Mouse (Mus musculus): ENCODE results near the gene Fmod. TPM values are rescaled to one million over a fixed set of nuclear protein-coding genes. Genes with fewer than 3 reads are reported as not detected.

Fmod gene
- polyA plus RNA-seq, 1 experiment from 2014 or later: 0.23 TPM

DNA sequence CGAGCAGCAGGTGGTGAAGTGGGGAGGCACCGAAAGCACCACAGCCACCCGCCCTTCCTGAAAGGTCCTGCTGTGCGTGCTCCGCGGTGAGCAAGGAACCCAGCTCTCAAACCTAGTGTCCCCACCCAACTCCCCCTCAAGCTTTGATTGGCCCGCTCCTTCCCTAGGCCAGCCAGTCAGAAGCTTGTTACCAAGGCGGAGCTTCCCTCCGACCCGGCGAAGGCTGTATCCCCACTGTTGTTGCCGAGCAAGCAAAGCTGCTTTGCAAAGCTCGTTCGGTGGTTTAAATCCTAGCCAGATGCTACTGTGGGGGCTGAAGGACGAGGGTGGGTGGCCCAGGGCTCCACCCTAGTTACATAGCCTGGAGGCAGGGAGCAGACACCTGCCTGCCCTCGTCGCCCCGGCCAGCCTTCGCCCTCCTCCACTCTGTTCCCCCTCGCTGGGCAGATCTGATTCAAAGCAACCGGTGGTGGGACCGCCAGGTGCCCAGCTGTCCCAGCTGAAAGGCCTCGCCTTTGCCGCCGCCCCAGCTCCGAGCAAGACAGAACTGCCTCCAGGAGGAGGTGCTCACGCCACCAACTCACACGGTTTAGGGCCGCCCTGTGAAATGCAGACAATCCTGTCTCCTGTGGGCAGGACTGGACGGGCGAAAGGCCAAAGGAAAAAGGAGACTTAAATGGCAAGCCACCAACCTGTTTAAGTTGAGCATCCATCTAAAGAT is 24.0 kb downstream of the Fmod start:
- H3K36me3 ChIP-seq (ENCODE audit: control insufficient read depth, insufficient read depth, low read length): no peaks in the 10 kb centered on the region
- peaks cover 42% of the 10 kb centered on the region for H3K4me1 ChIP-seq (ENCODE audit: control insufficient read depth, insufficient read depth, low read length)
- H3K27ac ChIP-seq (ENCODE audit: low read depth, low read length): peak overlapping the region; percentile 97
- H3K27me3 ChIP-seq (ENCODE audit: control insufficient read depth, insufficient read depth, low read length): no peaks in the 10 kb centered on the region
- under 1% methylated on average over 31 of the region's 31 CpGs for WGBS
- peak overlapping the region; percentile 59 for H3K9ac ChIP-seq (replicated peaks; ENCODE audit: low read depth, low read length)
- H3K4me3 ChIP-seq (ENCODE audit: low read depth, low read length): peak overlapping the region; percentile 29
- H3K4me2 ChIP-seq (ENCODE audit: low read depth, low read length): peak overlapping the region; percentile 74
- no peaks in the 10 kb centered on the region for H3K9me3 ChIP-seq (ENCODE audit: control insufficient read depth, low read length)
- ATAC-seq (ENCODE audit: low read depth): peak; percentile 91

DNA sequence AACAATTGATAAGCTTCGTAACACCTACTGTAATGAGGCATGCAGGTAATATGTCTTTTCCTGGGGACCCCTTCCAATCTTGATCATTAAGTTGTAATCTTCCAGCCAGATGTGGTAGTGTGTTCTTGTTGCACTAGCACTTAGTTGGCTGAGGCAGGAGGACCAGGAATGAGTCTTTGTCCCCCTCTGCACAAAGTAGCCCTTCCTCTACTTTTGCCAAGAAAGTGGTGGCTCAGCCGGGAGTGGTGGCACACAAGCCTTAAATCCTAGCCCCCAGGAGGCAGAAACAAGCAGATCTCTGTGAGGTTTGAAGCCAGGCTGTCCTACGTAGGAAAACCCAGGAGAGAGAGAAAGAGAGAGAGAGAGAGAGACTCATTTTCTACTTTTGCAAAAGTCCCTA is 24.9 kb downstream of the Fmod start:
- H3K4me2 ChIP-seq (ENCODE audit: low read depth, low read length): peak overlapping the region; percentile 74; the same call in 1 of the 2 replicates
- no peaks in the 10 kb centered on the region for H3K9me3 ChIP-seq (ENCODE audit: control insufficient read depth, low read length)
- H3K36me3 ChIP-seq (ENCODE audit: control insufficient read depth, insufficient read depth, low read length): no peaks in the 10 kb centered on the region
- no peak overlapping the region for H3K9ac ChIP-seq (replicated peaks; ENCODE audit: low read depth, low read length)
- H3K27ac ChIP-seq (ENCODE audit: low read depth, low read length): peak overlapping the region; percentile 97
- no peak for ATAC-seq (ENCODE audit: low read depth)
- 35% methylated on average over 3 of the region's 3 CpGs for WGBS
- no peaks in the 10 kb centered on the region for H3K27me3 ChIP-seq (ENCODE audit: control insufficient read depth, insufficient read depth, low read length)
- peaks cover 45% of the 10 kb centered on the region for H3K4me1 ChIP-seq (ENCODE audit: control insufficient read depth, insufficient read depth, low read length)
- no peak overlapping the region for H3K4me3 ChIP-seq (ENCODE audit: low read depth, low read length)

- H3K4me1 ChIP-seq (ENCODE audit: control insufficient read depth, insufficient read depth, low read length): peaks cover 47% of the 10 kb centered on the region
- no peak overlapping the region for H3K9ac ChIP-seq (replicated peaks; ENCODE audit: low read depth, low read length)
- H3K27me3 ChIP-seq (ENCODE audit: control insufficient read depth, insufficient read depth, low read length): no peaks in the 10 kb centered on the region
- H3K9me3 ChIP-seq (ENCODE audit: control insufficient read depth, low read length): no peaks in the 10 kb centered on the region
- no peaks in the 10 kb centered on the region for H3K36me3 ChIP-seq (ENCODE audit: control insufficient read depth, insufficient read depth, low read length)
- peak overlapping the region; percentile 33 for H3K4me2 ChIP-seq (ENCODE audit: low read depth, low read length)
- 6% methylated on average over 11 of the region's 11 CpGs for WGBS
- H3K27ac ChIP-seq (ENCODE audit: low read depth, low read length): peak overlapping the region; percentile 97
- peak; percentile 52 for ATAC-seq (ENCODE audit: low read depth)
- H3K4me3 ChIP-seq (ENCODE audit: low read depth, low read length): no peak overlapping the region
Measured at GRCm38 (mm10) chr1:134062411-134063085, 25.5 kb downstream of the Fmod start.

DNA sequence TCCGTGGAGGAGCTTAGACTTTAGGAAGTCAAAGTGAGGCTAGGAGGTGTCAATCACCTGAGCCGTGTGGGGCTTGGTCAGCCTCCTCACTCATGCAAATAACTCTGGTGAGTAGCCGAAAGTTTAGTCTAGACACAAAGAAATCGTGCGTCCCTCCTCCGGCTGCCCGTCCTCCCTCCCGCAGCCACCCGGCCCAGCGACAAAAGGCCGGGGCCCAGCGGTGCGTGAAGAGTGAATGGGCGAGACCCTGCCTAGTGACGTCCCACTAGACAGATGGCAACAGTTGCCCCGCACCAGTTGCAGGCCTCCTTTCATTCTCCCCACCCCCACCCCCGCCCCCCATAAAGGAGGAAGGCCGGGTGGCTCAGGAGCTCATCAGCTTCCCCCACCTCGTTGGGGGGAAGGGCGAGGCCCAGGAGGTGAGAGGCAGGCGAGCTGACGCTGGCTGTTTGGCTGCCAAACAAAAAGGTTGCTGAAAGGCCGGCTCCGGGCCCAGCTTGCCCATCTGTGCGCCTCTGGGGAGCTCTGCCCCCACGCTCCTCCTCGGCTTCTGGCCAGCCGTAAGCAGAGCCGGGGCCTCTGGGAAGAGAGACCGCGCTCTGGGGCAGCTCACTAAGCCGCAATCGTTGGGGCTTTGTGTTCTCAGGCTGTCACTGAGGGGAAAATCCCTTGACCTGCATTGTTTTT is 26.2 kb downstream of the Fmod start:
- peak overlapping the region; percentile 39 for H3K9ac ChIP-seq (replicated peaks; ENCODE audit: low read depth, low read length)
- ATAC-seq (ENCODE audit: low read depth): peak; percentile 62
- WGBS: under 1% methylated on average over 31 of the region's 33 CpGs

DNA sequence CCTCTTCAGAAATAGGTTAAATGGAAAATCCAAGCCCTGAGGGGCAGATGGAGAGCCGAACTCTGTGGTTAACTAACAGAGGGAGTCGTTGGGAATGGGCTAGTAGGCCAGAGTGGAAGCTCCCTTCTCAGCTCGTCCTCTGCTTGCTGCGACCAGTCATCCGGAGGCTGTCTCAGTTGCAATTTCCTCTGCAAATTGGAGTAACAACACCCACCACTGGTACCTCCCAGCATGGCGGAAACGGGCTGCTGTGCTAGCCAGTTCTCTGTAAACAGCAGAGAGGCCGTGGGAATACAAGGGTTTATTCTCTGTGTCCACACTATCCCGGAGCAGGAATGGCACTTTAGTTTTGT is 26.7 kb downstream of the Fmod start:
- Histone ChIP-seq H3K4me3 (ENCODE audit: low read depth, low read length) (no peak overlapping the region), H3K9ac (replicated peaks; ENCODE audit: low read depth, low read length) (peak overlapping the region; percentile 39; the same call in 1 of the 2 replicates), H3K36me3 (ENCODE audit: control insufficient read depth, insufficient read depth, low read length) (no peaks in the 10 kb centered on the region), H3K4me2 (ENCODE audit: low read depth, low read length) (peak overlapping the region; percentile 33), H3K9me3 (ENCODE audit: control insufficient read depth, low read length) (no peaks in the 10 kb centered on the region), H3K27me3 (ENCODE audit: control insufficient read depth, insufficient read depth, low read length) (no peaks in the 10 kb centered on the region), H3K27ac (ENCODE audit: low read depth, low read length) (peak overlapping the region; percentile 97), H3K4me1 (ENCODE audit: control insufficient read depth, insufficient read depth, low read length) (peaks cover 47% of the 10 kb centered on the region)
- ATAC-seq (ENCODE audit: low read depth): no peak
- WGBS: 4% methylated on average over 9 of the region's 9 CpGs

More for the DNA sequence above, 26.2 kb downstream of the Fmod start:
- peaks cover 47% of the 10 kb centered on the region for H3K4me1 ChIP-seq (ENCODE audit: control insufficient read depth, insufficient read depth, low read length)
- no peaks in the 10 kb centered on the region for H3K36me3 ChIP-seq (ENCODE audit: control insufficient read depth, insufficient read depth, low read length)
- H3K9me3 ChIP-seq (ENCODE audit: control insufficient read depth, low read length): no peaks in the 10 kb centered on the region
- no peak overlapping the region for H3K4me3 ChIP-seq (ENCODE audit: low read depth, low read length)
- H3K4me2 ChIP-seq (ENCODE audit: low read depth, low read length): peak overlapping the region; percentile 33
- no peaks in the 10 kb centered on the region for H3K27me3 ChIP-seq (ENCODE audit: control insufficient read depth, insufficient read depth, low read length)
- peak overlapping the region; percentile 97 for H3K27ac ChIP-seq (ENCODE audit: low read depth, low read length)

GRCm38 (mm10) chr1:134064296-134064831 is 27.3 kb downstream of the Fmod start:
- ATAC-seq (ENCODE audit: low read depth): no peak
- Histone ChIP-seq H3K36me3 (ENCODE audit: control insufficient read depth, insufficient read depth, low read length) (no peaks in the 10 kb centered on the region), H3K9me3 (ENCODE audit: control insufficient read depth, low read length) (no peaks in the 10 kb centered on the region), H3K4me2 (ENCODE audit: low read depth, low read length) (no peak overlapping the region), H3K4me3 (ENCODE audit: low read depth, low read length) (no peak overlapping the region), H3K27me3 (ENCODE audit: control insufficient read depth, insufficient read depth, low read length) (no peaks in the 10 kb centered on the region), H3K4me1 (ENCODE audit: control insufficient read depth, insufficient read depth, low read length) (peaks cover 47% of the 10 kb centered on the region), H3K9ac (replicated peaks; ENCODE audit: low read depth, low read length) (no peak overlapping the region), H3K27ac (ENCODE audit: low read depth, low read length) (peak overlapping the region; percentile 97)
- 72% methylated on average over 2 of the region's 2 CpGs for WGBS

GRCm38 (mm10) chr1:134065241-134065809 is 28.3 kb downstream of the Fmod start:
- Histone ChIP-seq H3K4me1 (ENCODE audit: control insufficient read depth, insufficient read depth, low read length) (peaks cover 44% of the 10 kb centered on the region), H3K9me3 (ENCODE audit: control insufficient read depth, low read length) (no peaks in the 10 kb centered on the region), H3K4me2 (ENCODE audit: low read depth, low read length) (no peak overlapping the region), H3K27ac (ENCODE audit: low read depth, low read length) (peak overlapping the region; percentile 3), H3K27me3 (ENCODE audit: control insufficient read depth, insufficient read depth, low read length) (no peaks in the 10 kb centered on the region), H3K36me3 (ENCODE audit: control insufficient read depth, insufficient read depth, low read length) (no peaks in the 10 kb centered on the region), H3K9ac (replicated peaks; ENCODE audit: low read depth, low read length) (no peak overlapping the region), H3K4me3 (ENCODE audit: low read depth, low read length) (no peak overlapping the region)
- ATAC-seq (ENCODE audit: low read depth): no peak
- WGBS: 76% methylated on average over 4 of the region's 4 CpGs

DNA sequence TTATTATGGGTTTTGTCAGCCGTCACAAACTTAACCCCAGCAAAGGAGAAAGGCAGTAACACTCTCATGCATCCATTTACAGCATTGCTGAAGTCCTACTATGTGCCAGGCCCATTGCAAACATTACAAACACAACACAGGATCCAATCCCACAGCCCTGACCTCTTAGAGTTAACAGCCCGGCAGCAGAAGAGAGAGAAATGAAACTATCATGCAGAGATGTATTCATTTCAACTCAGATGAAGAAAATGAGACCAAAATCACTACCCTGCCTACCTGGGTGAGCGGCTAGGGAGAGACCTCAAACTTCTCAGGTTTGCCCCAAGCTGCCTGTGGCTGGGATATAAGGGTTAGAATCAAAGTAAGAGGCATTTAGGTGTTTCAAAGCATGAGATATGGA is 29.5 kb downstream of the Fmod start:
- Histone ChIP-seq H3K9me3 (ENCODE audit: control insufficient read depth, low read length) (no peaks in the 10 kb centered on the region), H3K4me1 (ENCODE audit: control insufficient read depth, insufficient read depth, low read length) (peaks cover 34% of the 10 kb centered on the region), H3K4me3 (ENCODE audit: low read depth, low read length) (no peak overlapping the region), H3K27me3 (ENCODE audit: control insufficient read depth, insufficient read depth, low read length) (no peaks in the 10 kb centered on the region), H3K27ac (ENCODE audit: low read depth, low read length) (no peak overlapping the region), H3K9ac (replicated peaks; ENCODE audit: low read depth, low read length) (no peak overlapping the region), H3K36me3 (ENCODE audit: control insufficient read depth, insufficient read depth, low read length) (no peaks in the 10 kb centered on the region), H3K4me2 (ENCODE audit: low read depth, low read length) (no peak overlapping the region)
- ATAC-seq (ENCODE audit: low read depth): no peak
- 50% methylated on average over 3 of the region's 3 CpGs for WGBS

Data from neural tube, embryonic 14.5 days (tissue).